Mouse (Mus musculus): Measurements from ENCODE around the gene Smg1. TPM values are rescaled to one million over a fixed set of nuclear protein-coding genes. Genes with fewer than 3 reads are reported as not detected.

Gene Smg1
- polyA plus RNA-seq, 1 experiment from 2014 or later = 6.7 TPM

GRCm38 (mm10) chr7:118118426-118118825 lies 125.0 kb downstream of the Smg1 start:
- WGBS = 76% methylated on average over 3 of the region's 3 CpGs
- Histone ChIP-seq H3K9me3 (ENCODE audit: control insufficient read depth) (no peaks in the 10 kb centered on the region), H3K27me3 (replicated peaks; ENCODE audit: control insufficient read depth, insufficient read depth, low read length) (no peaks in the 10 kb centered on the region), H3K4me1 (replicated peaks; ENCODE audit: control insufficient read depth, insufficient read depth, low read length) (peaks cover 6% of the 10 kb centered on the region; the same call in 1 of the 2 replicates), H3K27ac (ENCODE audit: low read depth, low read length) (no peak overlapping the region), H3K9ac (ENCODE audit: low read depth, low read length) (no peak overlapping the region), H3K36me3 (ENCODE audit: control insufficient read depth, insufficient read depth) (peaks cover 43% of the 10 kb centered on the region), H3K4me2 (replicated peaks; ENCODE audit: low read depth) (no peak overlapping the region), H3K4me3 (ENCODE audit: low read depth, low read length) (no peak overlapping the region)
- no peak for TF ChIP-seq CTCF (IDR thresholded peaks at IDR 0.05; ENCODE audit: low read depth)
- no peak for ATAC-seq

DNA sequence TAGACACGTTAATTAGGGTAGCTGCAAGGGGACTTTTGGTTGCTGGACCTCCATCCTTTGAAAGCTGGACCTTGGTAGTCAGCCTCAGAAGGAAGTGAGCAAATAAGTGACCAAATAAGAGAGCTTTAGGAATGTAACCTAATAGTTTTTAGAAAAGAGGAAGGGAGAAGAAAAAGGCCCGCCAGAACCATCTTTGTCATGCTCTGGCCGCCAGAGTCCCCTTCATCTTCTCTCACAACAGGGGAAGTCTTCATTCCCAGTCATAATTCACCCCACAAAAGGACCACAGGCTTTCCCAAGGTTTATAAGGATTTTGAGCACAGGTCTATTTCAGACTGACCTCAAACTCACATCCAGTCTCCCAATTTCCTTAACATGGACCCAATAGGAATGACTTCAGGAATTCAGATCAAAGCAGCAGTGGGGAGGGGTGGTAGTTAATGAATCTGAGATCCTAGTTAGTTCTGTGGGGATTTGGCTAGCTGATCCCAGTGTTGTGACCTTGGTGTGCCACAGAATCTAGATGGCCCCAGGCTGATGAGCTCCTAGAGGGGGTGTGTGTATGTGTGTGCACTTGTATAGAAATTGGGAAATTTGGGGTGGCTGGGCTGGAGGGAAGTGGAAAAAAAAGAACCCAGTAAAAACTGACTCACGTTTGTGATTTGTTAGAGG lies 125.8 kb downstream of the Smg1 start:
- Histone ChIP-seq H3K4me3 (ENCODE audit: low read depth, low read length) (no peak overlapping the region), H3K4me1 (replicated peaks; ENCODE audit: control insufficient read depth, insufficient read depth, low read length) (peaks cover 6% of the 10 kb centered on the region; the same call in 1 of the 2 replicates), H3K36me3 (ENCODE audit: control insufficient read depth, insufficient read depth) (peaks cover 45% of the 10 kb centered on the region), H3K9me3 (ENCODE audit: control insufficient read depth) (no peaks in the 10 kb centered on the region), H3K4me2 (replicated peaks; ENCODE audit: low read depth) (no peak overlapping the region), H3K27me3 (replicated peaks; ENCODE audit: control insufficient read depth, insufficient read depth, low read length) (no peaks in the 10 kb centered on the region), H3K9ac (ENCODE audit: low read depth, low read length) (no peak overlapping the region), H3K27ac (ENCODE audit: low read depth, low read length) (no peak overlapping the region)
- TF ChIP-seq CTCF (IDR thresholded peaks at IDR 0.05; ENCODE audit: low read depth) = no peak
- no peak for ATAC-seq
- WGBS = 46% methylated on average over 4 of the region's 4 CpGs

- H3K9me3 ChIP-seq (ENCODE audit: control insufficient read depth) = no peaks in the 10 kb centered on the region
- no peak overlapping the region for H3K27ac ChIP-seq (ENCODE audit: low read depth, low read length)
- H3K27me3 ChIP-seq (replicated peaks; ENCODE audit: control insufficient read depth, insufficient read depth, low read length) = no peaks in the 10 kb centered on the region
- no peak overlapping the region for H3K9ac ChIP-seq (ENCODE audit: low read depth, low read length)
- peak overlapping the region; percentile 70 for H3K4me2 ChIP-seq (replicated peaks; ENCODE audit: low read depth)
- peaks cover 6% of the 10 kb centered on the region; the same call in 1 of the 2 replicates for H3K4me1 ChIP-seq (replicated peaks; ENCODE audit: control insufficient read depth, insufficient read depth, low read length)
- WGBS = 10% methylated on average over 8 of the region's 8 CpGs
- H3K4me3 ChIP-seq (ENCODE audit: low read depth, low read length) = peak overlapping the region; percentile 84; the same call in 1 of the 2 replicates
- no peak for ATAC-seq
- peaks cover 45% of the 10 kb centered on the region for H3K36me3 ChIP-seq (ENCODE audit: control insufficient read depth, insufficient read depth)
- no peak for TF ChIP-seq CTCF (IDR thresholded peaks at IDR 0.05; ENCODE audit: low read depth)
Measured at GRCm38 (mm10) chr7:118116787-118117538, 126.5 kb downstream of the Smg1 start.

DNA sequence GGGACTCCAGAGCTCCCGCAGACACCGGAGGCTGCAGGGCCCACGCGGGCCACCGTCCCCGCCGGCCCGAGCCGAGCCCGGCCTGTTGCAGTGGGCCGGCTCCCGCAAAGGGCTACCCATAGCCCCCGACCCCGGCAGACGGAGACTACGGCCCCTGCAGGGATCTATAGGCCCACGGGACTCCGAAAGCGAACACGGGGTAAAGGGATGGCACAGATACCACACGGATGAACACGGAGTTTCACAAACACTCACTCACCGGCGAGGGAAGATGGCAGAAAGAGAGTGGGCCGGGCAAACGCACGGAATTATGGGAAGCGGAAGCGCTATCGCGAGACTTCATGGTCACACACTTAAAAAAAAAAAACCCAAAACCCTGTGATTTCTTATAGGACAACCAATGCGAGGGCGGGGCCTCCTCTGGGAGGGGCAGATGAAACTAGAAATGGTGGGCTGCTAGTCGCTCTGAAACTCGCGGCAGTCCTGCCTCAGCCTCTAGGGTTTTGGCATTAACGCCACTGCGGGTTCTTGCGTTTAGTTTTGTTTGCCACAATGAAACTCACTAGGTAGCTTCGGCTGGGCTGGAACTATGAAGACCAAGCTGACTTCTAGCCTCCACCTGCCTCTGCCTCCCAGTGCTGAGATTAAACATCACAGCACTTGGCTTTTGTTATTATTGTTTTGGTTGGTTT lies 127.4 kb downstream of the Smg1 start, which contains the start of gene Rps15a:
Gene Rps15a, minus strand, starts transcription at position 312 of the 692 bp plus-strand sequence.
- WGBS = under 1% methylated on average over 40 of the region's 40 CpGs

DNA sequence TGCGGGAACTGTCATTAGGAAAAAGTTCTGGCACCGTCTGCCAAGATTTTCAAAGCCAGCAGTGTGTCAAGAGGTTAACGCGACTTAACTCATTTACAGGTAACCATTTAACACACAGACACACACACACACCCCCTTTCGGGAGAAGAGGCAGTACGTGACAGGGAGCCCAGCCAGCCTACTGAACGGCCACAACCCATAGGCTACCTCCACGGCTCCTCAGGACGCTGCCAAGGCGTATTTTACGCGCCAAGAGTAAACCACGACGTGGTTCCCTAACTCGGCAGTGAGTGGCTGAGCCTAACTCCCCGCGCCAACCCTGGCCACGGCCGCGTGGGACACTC lies 128.0 kb downstream of the Smg1 start:
- peak overlapping the region; percentile 97 for H3K9ac ChIP-seq (ENCODE audit: low read depth, low read length)
- no peak for TF ChIP-seq CTCF (IDR thresholded peaks at IDR 0.05; ENCODE audit: low read depth)
- ATAC-seq = peak; percentile 31; the same call in 1 of the 2 replicates
- H3K27me3 ChIP-seq (replicated peaks; ENCODE audit: control insufficient read depth, insufficient read depth, low read length) = no peaks in the 10 kb centered on the region
- peak overlapping the region; percentile 70 for H3K4me2 ChIP-seq (replicated peaks; ENCODE audit: low read depth)
- H3K36me3 ChIP-seq (ENCODE audit: control insufficient read depth, insufficient read depth) = peaks cover 51% of the 10 kb centered on the region
- peak overlapping the region; percentile 84 for H3K4me3 ChIP-seq (ENCODE audit: low read depth, low read length)
- no peaks in the 10 kb centered on the region for H3K9me3 ChIP-seq (ENCODE audit: control insufficient read depth)
- WGBS = under 1% methylated on average over 20 of the region's 20 CpGs
- H3K4me1 ChIP-seq (replicated peaks; ENCODE audit: control insufficient read depth, insufficient read depth, low read length) = peaks cover 6% of the 10 kb centered on the region; the same call in 1 of the 2 replicates
- peak overlapping the region; percentile 80 for H3K27ac ChIP-seq (ENCODE audit: low read depth, low read length)

More for the DNA sequence above, 127.4 kb downstream of the Smg1 start, which contains the start of gene Rps15a:
- Histone ChIP-seq H3K9me3 (ENCODE audit: control insufficient read depth) (no peaks in the 10 kb centered on the region), H3K9ac (ENCODE audit: low read depth, low read length) (peak within 1 kb of the TSS; percentile 97), H3K4me2 (replicated peaks; ENCODE audit: low read depth) (peak within 1 kb of the TSS; percentile 70), H3K27ac (ENCODE audit: low read depth, low read length) (peak within 1 kb of the TSS; percentile 80), H3K36me3 (ENCODE audit: control insufficient read depth, insufficient read depth) (peaks cover 51% of the 10 kb centered on the region), H3K27me3 (replicated peaks; ENCODE audit: control insufficient read depth, insufficient read depth, low read length) (no peaks in the 10 kb centered on the region), H3K4me1 (replicated peaks; ENCODE audit: control insufficient read depth, insufficient read depth, low read length) (peaks cover 6% of the 10 kb centered on the region; the same call in 1 of the 2 replicates), H3K4me3 (ENCODE audit: low read depth, low read length) (peak within 1 kb of the TSS; percentile 84)
- ATAC-seq = peak; percentile 81
- peak; percentile 8 for TF ChIP-seq CTCF (IDR thresholded peaks at IDR 0.05; ENCODE audit: low read depth)

Measured in intestine, postnatal 0 days (tissue).